Mouse (Mus musculus) lung, embryonic 14.5 days (tissue): ENCODE data around the gene Nfia. TPM values are rescaled to one million over a fixed set of nuclear protein-coding genes. Genes with fewer than 3 reads are reported as not detected.

Experiments used
- ATAC-seq: fragments of 200-750 bp; cut with Nextera tagmentation; 2 replicates; pipeline ENCODE4 v1.8.0; 2017; ENCODE audit warnings: mild to moderate bottlenecking, moderate TSS enrichment, moderate library complexity; ENCODE audit not compliant: insufficient read depth
- DNase-seq: peaks from one replicate; pipeline ENCODE4 v3.0.0-alpha.2; 2015
- H3K27ac ChIP-seq: fragments of 300-500 bp; sonication (generic); 2 replicates; pipeline ENCODE4 v1.5.1; 2014; ENCODE audit warnings: low read depth, mild to moderate bottlenecking, moderate library complexity
- H3K27me3 ChIP-seq: fragments of 300-500 bp; sonication (generic); 2 replicates; pipeline ENCODE4 v1.6.1; 2014; ENCODE audit warnings: low read length, control low read depth; ENCODE audit not compliant: insufficient read depth
- H3K36me3 ChIP-seq: fragments of 300-500 bp; sonication (generic); 2 replicates; pipeline ENCODE4 v1.6.1; 2014; ENCODE audit warnings: control low read depth; ENCODE audit not compliant: insufficient read depth
- H3K4me1 ChIP-seq: fragments of 300-500 bp; sonication (generic); 2 replicates; pipeline ENCODE4 v1.6.1; 2014; ENCODE audit warnings: antibody characterized with exemption, control low read depth; ENCODE audit not compliant: insufficient read depth
- H3K4me2 ChIP-seq: fragments of 300-500 bp; sonication (generic); 2 replicates; pipeline ENCODE4 v1.6.1; 2014; ENCODE audit warnings: mild to moderate bottlenecking
- H3K4me3 ChIP-seq: fragments of 300-500 bp; sonication (generic); 2 replicates; pipeline ENCODE4 v1.5.1; 2014; ENCODE audit warnings: low read depth, low read length
- H3K9ac ChIP-seq: fragments of 300-500 bp; sonication (generic); 2 replicates; pipeline ENCODE4 v1.6.1; 2014
- H3K9me3 ChIP-seq: fragments of 300-500 bp; sonication (generic); 2 replicates; pipeline ENCODE4 v1.6.1; 2016; ENCODE audit warnings: low read depth, low read length, control low read depth
- CTCF ChIP-seq: IDR thresholded peaks from 2 replicates; pipeline ENCODE4 v1.5.1; 2016; ENCODE audit warnings: antibody characterized with exemption, low read depth
- WGBS: fragments of 180-500 bp; shearing (Covaris S2); extraction: QIAGEN DNeasy Blood & Tissue Kit; methylation state at CpG from one replicate; pipeline ENCODE4 v1.1.7; 2014; 5-methylcytosine and 5-hydroxymethylcytosine counted together
- polyA plus RNA-seq: library from polyadenylated mRNA; unstranded; fragments of >200 nt; fragmentation: Nextera tagmentation; extraction: Ambion mirVana; gene quantifications from 2 replicates; pipeline ENCODE4 v1.2.1, GENCODE M21; 2014

Gene Nfia
- polyA plus RNA-seq, 1 experiment from 2014 or later, result 48.2 TPM

DNA sequence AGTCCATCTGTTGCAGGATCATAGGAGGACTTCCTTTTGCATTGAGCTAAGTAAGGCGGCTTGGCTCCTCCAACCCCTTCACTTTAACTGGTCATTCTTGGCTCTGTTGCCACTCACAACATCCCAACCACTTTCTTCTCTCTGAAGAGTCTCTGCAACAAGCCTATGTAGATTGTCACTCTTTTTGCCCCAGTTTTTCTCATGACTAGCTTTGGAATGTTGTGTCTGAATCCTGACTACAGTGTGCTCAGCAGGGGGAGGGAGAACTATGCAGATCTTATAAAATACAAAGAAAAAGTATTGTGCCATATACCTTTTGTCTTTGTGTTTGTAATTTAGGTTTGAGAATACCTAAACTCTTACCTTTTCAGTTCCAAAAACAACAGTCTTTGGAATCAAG lies 119.1 kb downstream of the Nfia start:
- Histone ChIP-seq H3K9ac (no peak overlapping the region), H3K4me3 (no peak overlapping the region), H3K4me2 (no peak overlapping the region), H3K4me1 (no peaks in the 10 kb centered on the region), H3K27me3 (no peaks in the 10 kb centered on the region), H3K36me3 (no peaks in the 10 kb centered on the region), H3K27ac (no peak overlapping the region), H3K9me3 (no peaks in the 10 kb centered on the region)
- DNase-seq, result no peak
- ATAC-seq, result no peak
- 75% methylated on average over 1 of the region's 1 CpGs for WGBS
- TF ChIP-seq CTCF, result no peak

DNA sequence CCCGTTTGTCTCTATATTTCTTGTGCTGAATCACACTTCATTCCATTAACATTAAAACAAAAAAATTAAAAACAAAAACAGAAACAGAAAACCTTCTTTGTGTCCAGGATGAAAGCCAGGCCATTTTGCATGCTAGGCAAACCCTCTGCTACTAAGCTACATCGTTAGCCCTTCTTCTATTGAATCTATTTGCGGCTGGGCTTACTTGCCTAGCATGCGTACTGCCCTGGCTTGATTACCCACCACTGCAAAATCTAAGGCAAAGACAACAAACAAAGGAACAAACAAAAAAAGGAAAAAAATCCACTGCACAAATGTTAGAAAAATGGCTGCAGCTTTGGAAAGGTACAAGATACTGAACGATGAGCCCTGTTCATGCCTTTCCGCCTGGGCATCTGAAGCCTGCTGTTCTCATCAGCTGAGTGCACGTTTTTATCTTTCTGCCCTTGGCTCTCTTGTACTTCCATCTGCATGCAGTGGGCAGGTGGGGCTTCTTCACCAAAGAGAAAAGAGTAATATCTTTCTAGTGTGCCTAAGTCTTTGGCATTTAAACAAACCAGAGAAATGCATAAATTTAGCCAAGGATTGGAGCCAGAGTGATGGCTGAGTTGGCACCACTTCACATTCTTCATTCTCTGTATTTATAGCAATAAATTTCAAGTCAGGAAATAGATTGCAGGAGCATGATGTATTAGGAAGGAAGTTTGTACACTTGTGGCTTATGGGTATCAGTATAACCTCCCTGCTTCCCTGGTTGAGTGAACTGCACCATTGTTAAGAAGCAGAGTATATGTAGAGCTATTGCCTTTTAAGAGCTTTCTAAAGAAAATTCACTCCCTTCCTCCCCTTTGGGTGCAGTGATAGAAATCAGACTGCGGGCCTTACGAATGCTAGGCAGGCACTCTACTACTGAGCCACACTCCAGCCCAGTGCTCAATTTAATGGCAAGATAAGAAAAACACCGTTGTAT lies 121.7 kb downstream of the Nfia start:
- no peak for TF ChIP-seq CTCF
- H3K4me3 ChIP-seq, result no peak overlapping the region
- H3K27ac ChIP-seq, result no peak overlapping the region
- no peaks in the 10 kb centered on the region for H3K36me3 ChIP-seq
- WGBS, result 82% methylated on average over 10 of the region's 10 CpGs
- no peaks in the 10 kb centered on the region for H3K9me3 ChIP-seq
- no peak overlapping the region for H3K4me2 ChIP-seq
- no peaks in the 10 kb centered on the region for H3K27me3 ChIP-seq
- DNase-seq, result peak; percentile 35
- no peak overlapping the region for H3K9ac ChIP-seq
- no peak for ATAC-seq
- H3K4me1 ChIP-seq, result no peaks in the 10 kb centered on the region

DNA sequence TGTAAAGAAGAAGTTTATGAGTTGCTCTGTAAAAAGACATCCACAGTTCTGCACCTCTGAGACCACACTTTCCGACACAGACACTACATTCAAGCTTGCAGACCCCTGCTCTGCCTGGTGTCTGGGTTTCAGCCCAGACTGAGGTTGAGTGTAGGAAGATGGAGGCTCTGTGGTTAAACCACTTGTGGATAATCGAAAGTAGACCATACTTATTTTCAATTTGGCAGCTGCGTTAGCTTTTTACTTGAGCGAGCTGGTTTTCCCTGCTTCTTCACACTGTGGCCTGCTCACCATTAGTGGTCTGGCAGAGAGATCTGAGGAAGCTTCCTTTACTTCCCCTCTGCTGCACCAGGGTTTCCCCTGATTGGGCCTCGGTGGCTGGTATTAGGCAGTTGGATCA lies 123.4 kb downstream of the Nfia start:
- Histone ChIP-seq H3K36me3 (no peaks in the 10 kb centered on the region), H3K4me2 (no peak overlapping the region), H3K27ac (no peak overlapping the region), H3K9me3 (no peaks in the 10 kb centered on the region), H3K9ac (no peak overlapping the region), H3K4me1 (no peaks in the 10 kb centered on the region), H3K27me3 (no peaks in the 10 kb centered on the region), H3K4me3 (no peak overlapping the region)
- ATAC-seq, result no peak
- no peak for DNase-seq
- TF ChIP-seq CTCF, result no peak
- WGBS, result 91% methylated on average over 5 of the region's 5 CpGs

DNA sequence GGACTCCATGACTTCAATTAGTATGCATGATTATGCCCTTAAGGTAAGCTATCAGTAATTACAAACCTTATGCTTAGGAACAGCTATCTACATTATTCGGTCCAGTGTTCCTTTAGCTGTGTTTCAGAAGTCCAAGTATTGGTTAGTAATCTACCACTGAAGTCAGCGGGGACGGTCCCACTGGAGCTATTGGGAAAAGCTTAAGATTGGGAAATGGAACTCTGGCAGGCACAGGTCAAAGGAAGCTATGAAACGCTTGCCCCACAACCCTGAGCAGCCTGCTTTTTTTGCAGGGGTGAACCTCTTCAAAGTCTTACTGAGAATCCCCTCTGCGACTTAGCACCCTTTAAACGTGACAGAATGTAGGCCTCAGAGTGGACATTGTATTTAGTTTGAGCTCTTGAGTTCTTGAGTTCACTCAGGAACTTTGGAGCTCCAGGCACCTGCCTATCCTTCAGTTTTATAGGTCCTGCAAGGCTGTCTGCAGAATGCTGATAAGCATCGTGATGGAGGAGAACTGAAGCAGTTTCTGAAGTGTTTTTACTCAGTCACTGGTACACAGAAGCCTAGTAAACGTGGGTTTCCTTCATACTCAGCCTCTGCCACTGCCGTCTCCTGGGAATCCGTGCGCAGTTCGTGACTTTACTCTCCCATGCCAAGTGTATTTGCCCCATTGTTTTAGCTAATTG lies 127.9 kb downstream of the Nfia start:
- H3K4me1 ChIP-seq, result no peaks in the 10 kb centered on the region
- H3K4me2 ChIP-seq, result no peak overlapping the region
- H3K4me3 ChIP-seq, result no peak overlapping the region
- H3K9ac ChIP-seq, result no peak overlapping the region
- ATAC-seq, result peak; percentile 8; the same call in 1 of the 2 replicates
- TF ChIP-seq CTCF, result no peak
- H3K36me3 ChIP-seq, result no peaks in the 10 kb centered on the region
- H3K9me3 ChIP-seq, result no peaks in the 10 kb centered on the region
- no peaks in the 10 kb centered on the region for H3K27me3 ChIP-seq
- no peak overlapping the region for H3K27ac ChIP-seq
- WGBS, result 65% methylated on average over 12 of the region's 12 CpGs
- no peak for DNase-seq

DNA sequence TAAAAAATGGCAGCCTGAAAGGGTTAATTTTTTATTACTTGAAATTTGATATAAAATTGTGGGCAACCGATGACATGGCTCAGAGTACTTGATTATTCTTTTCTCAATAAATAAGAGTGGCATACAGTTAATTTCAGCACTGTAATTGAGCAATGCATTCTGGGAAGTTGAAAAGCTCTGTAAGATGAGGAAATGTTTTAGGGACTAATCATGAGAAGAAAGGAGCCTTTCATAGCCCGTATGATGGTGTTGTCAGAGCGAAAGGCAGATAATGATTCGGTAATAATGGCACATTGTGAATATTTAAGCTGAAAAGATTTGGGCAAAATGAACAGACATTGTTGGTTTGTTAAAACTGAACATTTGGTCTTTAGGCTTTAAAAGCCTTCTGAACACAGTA lies 133.3 kb downstream of the Nfia start:
- H3K27ac ChIP-seq, result no peak overlapping the region
- H3K4me1 ChIP-seq, result 0 out of 2 replicates have a peak, but pooled peaks cover 7% of the 10 kb centered on the region
- DNase-seq (no peak), ATAC-seq (no peak)
- H3K9ac ChIP-seq, result no peak overlapping the region
- no peaks in the 10 kb centered on the region for H3K27me3 ChIP-seq
- no peak overlapping the region for H3K4me2 ChIP-seq
- H3K36me3 ChIP-seq, result peaks cover 6% of the 10 kb centered on the region; the same call in 1 of the 2 replicates
- H3K9me3 ChIP-seq, result no peaks in the 10 kb centered on the region
- no peak for TF ChIP-seq CTCF
- no peak overlapping the region for H3K4me3 ChIP-seq
- 59% methylated on average over 4 of the region's 4 CpGs for WGBS

DNA sequence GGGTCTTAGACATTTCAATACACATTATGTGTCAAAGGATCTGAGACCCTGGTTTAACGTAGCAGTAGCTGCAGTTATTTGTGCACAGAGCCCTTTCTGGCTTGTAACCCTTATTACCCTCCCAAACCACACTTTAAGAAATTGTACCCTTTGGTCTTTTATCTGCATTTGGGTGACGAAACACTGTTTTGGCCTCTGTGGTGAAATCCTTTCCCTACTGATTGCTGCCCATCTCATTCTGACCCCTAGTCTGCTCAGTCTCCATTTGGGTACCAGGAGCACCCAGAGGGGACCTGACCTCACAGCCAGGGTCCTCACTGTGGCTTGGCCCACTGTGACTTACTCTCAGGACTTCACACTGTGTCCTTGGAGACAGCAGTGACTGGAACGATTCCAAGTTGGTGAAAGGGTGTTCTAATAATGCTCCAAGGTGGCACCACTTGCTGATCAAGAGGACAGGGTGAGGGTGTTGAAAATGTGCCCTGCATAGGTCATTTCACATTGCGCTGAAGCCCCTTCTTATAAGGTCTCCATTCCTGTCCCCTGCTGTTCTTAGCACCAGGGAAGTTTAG lies 136.1 kb downstream of the Nfia start:
- no peak overlapping the region for H3K4me3 ChIP-seq
- H3K36me3 ChIP-seq, result peaks cover 8% of the 10 kb centered on the region; the same call in 1 of the 2 replicates
- 0 out of 2 replicates have a peak, but pooled peaks cover 7% of the 10 kb centered on the region for H3K4me1 ChIP-seq
- DNase-seq (no peak), ATAC-seq (no peak)
- no peaks in the 10 kb centered on the region for H3K27me3 ChIP-seq
- H3K27ac ChIP-seq, result no peak overlapping the region
- H3K9ac ChIP-seq, result no peak overlapping the region
- TF ChIP-seq CTCF, result no peak
- 75% methylated on average over 4 of the region's 4 CpGs for WGBS
- H3K4me2 ChIP-seq, result no peak overlapping the region
- no peaks in the 10 kb centered on the region for H3K9me3 ChIP-seq
